Mouse (Mus musculus): Measurements from ENCODE around the gene Zfp963.
A peak's percentile ranks its signal among the peaks of the same experiment; 100 is the strongest.
"Not testable (repeated sequence)": the region's sequence is repeated elsewhere in the genome, so short reads cannot be mapped to it uniquely, and the experiment has no call there.

Gene Zfp963

DNA sequence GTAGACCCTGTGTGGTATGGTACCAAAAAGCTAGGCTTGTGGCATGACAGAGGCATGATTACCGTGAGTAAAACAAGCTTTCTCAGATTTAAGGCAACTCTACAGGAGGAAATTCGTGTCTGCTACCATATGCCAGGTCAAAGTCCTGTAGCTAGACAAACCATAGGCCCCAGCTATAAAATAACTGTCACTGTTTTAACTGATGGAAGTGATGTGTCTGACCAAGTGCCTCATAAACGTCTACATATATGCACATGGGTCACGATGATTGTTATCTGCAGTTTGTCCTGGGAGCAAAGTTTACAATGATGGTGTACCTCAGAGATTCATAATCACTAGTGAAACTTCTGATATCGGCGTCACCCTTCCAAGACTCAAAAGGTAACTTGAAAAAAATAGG lies 9.0 kb downstream of the Zfp963 start:
- no peak for DNase-seq (ENCODE audit: low spot score)

DNA sequence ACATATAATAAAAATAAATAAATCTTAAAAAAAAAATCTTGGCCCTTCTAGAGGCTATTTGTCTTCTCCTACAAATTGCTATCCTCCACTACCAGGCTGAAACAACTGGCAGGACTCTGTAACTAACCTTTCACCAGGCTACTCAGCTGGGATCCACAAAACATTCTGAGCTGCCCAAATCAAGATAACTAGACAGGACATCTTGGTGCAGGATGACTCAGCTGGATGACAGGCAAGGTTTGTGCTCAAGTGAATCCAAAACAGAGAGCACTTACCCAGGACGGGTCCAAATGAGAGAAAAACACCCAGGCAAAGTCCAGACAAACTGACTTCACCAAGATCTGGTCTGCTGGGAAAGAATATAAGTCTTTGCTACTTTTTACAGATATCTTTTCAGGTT lies 14.3 kb downstream of the Zfp963 start:
- DNase-seq (ENCODE audit: low spot score), result no peak

DNA sequence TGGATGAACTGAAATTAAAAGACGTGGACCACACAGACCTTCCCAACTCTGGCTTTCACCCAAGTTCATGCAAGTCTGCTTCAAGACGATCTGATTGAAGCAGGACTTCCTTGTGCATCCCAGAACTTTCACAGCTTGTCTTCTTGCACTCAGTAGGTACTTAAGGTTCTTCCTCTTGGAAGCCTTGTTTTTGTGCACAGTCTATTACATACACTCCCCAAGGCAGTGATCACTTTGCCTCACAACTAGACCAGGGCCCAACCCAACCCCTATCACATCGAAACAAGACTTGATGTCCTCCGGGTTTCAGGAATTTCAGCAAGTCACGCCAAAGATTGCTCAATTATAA lies 32.6 kb downstream of the Zfp963 start:
- DNase-seq (ENCODE audit: low spot score), result no peak

DNA sequence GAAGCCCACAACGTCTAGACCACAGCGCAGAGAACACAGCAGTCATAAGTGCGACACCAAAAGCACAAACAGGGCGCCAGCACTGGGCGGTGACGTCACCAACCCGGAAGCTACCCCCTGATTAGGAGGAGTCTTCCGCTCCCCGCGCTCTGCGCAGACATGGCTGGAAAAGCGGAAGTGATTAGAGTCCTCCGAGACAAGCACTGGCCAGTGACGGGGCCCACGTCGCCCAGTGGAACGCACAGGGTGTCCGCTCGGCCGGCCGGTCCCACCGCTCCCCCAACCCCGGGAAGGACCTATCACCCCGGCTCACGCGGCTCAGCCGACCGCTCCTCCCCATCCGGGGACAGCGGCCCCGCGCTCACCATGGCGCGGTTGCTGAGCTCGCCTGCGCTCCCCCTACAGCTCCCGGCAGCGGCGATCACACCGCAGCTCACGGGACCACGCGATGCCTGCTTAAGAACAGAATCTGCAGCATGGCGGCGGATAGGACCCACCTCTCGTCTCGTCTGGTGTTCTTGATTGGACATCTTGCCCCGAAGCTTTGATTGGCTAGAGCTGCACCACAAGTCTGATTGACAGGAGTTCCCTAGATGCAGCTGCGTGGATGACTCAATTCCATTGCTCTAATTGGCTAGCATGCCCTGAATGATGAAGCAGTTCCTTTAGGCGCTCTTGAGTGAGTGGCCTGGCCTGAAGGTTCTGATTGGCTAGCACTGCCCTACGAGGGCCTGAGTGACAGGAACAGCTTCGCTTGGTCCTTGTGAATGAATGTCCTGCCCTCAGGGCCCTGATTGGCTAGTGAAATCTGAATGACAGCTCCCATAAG lies 33.2 kb downstream of the Zfp963 start:
- DNase-seq (ENCODE audit: low spot score), result peak; percentile 98

DNA sequence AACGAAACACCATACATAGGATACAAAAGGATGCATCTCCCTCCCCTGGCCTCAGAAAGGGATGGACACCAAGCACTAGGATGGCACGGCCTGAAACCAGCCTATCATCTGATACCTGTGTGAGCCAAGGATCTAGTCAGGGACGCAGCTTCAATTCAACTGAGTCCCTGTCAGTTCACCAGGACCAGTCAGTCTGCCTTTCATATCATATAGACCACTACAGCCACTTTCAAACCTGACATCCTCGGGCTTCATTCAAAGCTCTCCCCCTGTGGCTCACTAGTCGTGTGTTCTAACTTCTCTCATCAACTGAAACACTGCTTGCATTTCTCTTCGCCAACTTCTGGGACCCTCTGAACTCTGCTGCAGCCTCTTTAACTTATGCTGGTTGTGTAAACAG lies 34.4 kb downstream of the Zfp963 start:
- DNase-seq (ENCODE audit: low spot score), result no peak

DNA sequence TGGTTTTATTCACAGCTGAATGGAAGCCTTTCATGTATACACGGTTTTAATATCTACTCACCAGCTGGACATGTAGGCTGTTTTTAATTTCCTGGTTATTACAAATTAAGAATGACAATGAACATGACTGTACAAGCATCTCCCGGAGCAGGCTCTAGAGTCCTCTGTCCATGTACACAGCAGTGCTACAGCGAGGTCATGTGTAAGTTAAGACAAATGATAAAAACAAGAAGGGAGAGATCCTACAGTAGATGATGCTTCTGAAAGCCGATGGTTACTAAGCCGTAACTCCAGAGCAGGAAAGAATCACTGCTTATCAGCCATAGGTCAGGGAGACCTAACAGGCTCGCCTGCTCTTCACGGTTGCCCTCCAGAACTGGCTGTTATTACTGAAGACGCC lies 36.3 kb downstream of the Zfp963 start:
- no peak for DNase-seq (ENCODE audit: low spot score)

DNA sequence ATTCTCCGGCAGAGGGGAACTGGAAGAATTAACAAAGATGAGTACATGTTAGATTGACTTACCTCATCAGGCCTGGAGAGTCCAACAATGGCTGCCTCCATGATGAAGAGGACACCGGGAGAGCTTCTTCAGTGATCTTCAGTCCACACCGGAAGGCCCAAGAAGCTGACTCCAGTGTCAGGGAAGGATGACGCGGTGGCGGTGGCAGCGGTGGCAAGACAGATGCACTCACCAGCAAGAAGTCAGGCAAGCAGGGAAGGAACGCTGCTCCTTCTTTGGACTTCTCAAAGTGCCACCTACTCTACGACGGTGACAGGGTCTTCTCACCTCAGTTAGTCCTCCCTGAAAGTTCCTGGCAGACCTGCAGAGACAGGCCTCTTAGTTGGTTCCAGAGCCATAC lies 39.1 kb downstream of the Zfp963 start, which contains the start of gene Zfp869:
TSS of gene Zfp869 (minus strand) at position 101 of the 400 bp plus-strand sequence.
- DNase-seq (ENCODE audit: low spot score), result not testable (repeated sequence)

DNA sequence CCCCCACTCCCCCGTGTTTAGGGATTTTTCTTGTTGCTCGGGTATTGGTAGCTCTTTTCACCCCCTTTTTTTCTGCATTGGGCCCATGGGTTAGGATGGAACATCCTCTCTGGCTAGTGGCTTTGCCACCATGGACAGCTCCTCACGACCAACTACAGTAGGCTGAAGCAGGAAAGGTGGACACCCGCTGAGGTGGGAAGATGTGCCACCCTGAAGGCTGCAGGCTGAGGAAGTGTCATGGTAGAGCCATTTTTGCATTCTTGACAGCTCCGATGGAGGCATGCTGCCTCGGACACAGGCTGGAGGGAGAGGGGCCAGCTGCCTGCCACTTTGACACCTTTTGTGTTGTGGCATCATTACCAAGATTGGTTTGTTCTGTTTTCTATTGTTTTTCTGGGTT lies 48.0 kb downstream of the Zfp963 start:
- DNase-seq (ENCODE audit: low spot score), result no peak
